9 mouse cellular contexts compared by ENCODE assay signal in the genomic region with DNA sequence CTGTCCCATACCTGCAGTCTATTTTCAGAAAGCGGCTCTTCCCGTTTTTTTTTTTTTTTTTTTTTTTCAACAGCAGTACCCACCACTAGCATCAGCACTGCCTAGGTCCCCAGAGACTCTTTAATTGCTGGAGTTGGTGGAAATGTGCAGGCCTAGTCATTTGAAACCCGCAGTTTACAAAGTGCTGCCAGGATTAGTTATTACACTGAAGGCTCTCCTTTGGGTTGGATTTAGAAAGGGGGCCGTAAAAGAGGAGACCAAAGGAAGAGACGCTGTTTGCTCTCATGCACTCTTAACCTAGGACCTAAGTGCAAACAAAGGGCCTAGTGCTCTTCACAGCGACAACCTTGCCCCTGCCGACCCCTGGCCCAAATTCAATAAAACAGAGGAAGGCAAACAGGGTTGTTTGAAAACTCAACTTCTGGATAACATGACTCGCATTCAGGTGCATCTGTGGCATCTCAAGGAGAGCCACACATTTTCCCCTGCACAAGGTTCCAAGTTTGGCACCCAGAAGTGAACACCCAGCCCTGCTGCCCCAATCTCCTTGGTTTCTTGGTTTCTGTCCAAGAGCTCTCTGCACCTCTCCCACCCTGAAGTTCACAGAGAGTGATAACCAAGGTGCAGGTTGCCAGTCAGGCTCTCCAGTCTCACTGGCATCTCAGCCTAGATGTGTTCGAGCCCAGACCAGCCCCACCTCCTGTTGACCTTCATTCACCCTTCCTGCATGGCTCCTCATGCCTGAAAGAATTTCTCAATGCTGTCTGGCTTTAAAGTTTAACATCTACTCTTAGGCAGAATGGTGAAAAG. TPM values are rescaled to one million over a fixed set of nuclear protein-coding genes. Genes with fewer than 3 reads are reported as not detected.
DNase-seq lines count a peak whose midpoint lies in the region; ATAC-seq and TF ChIP-seq lines count a peak whose summit lies in the region.
"Had no signal": no experiment of that assay in that cellular context is flagged by ENCODE, and none has a peak within 500 bp of the region (broad histone marks: within the 10 kb centered on the region; RNA-seq: fewer than 3 reads in every experiment).

No protein-coding gene starts in this region.

- no peak overlapping the region for H3K4me3 ChIP-seq in forebrain, embryonic 13.5 days
- no peak overlapping the region for H3K4me3 ChIP-seq in forebrain, embryonic 12.5 days (replicated peaks)
- H3K4me3 ChIP-seq in ES-E14 (ENCODE audit: insufficient read depth in 1 of 2, low read depth in 1 of 2, low read length in 2 of 2, poor library complexity in 1 of 2, severe bottlenecking in 1 of 2) = no peak overlapping the region
- H3K4me3 ChIP-seq in limb, embryonic 14.5 days (replicated peaks; ENCODE audit: low read length) = no peak overlapping the region
- no peak overlapping the region for H3K4me3 ChIP-seq in midbrain, embryonic 11.5 days (ENCODE audit: low read depth, low read length)

- H3K36me3 ChIP-seq in forebrain, embryonic 13.5 days (ENCODE audit: poor library complexity, severe bottlenecking) = no peaks in the 10 kb centered on the region
- H3K36me3 ChIP-seq in forebrain, embryonic 12.5 days (replicated peaks) = no peaks in the 10 kb centered on the region
- H3K36me3 ChIP-seq in ES-E14 (ENCODE audit: control insufficient read depth, insufficient read depth, low read length, poor library complexity, severe bottlenecking) = no peaks in the 10 kb centered on the region
- H3K36me3 ChIP-seq in limb, embryonic 14.5 days (ENCODE audit: control insufficient read depth, insufficient read depth, low read length) = no peaks in the 10 kb centered on the region
- H3K36me3 ChIP-seq in midbrain, embryonic 11.5 days (ENCODE audit: control insufficient read depth, insufficient read depth, low read length) = no peaks in the 10 kb centered on the region

- ATAC-seq in forebrain, embryonic 13.5 days = peak; percentile 43; the same call in 1 of the 2 replicates
- no peak for ATAC-seq in forebrain, embryonic 12.5 days (ENCODE audit: low FRiP score)
- ATAC-seq in limb, embryonic 14.5 days (ENCODE audit: low FRiP score, low read depth) = no peak; the same call in 1 of the 2 replicates
- ATAC-seq in midbrain, embryonic 11.5 days (ENCODE audit: low FRiP score) = no peak

- H3K4me1 ChIP-seq in forebrain, embryonic 13.5 days = peaks cover 13% of the 10 kb centered on the region
- H3K4me1 ChIP-seq in forebrain, embryonic 12.5 days = peaks cover 12% of the 10 kb centered on the region
- peaks cover 0 to 7% of the 10 kb centered on the region in 2 experiments; a peak in 1 of 4 replicates for H3K4me1 ChIP-seq in ES-E14 (ENCODE audit: control insufficient read depth in 2 of 2, insufficient read depth in 2 of 2, low read length in 2 of 2, poor library complexity in 1 of 2)
- H3K4me1 ChIP-seq in limb, embryonic 14.5 days (ENCODE audit: control insufficient read depth, insufficient read depth, low read length) = peaks cover 24% of the 10 kb centered on the region
- H3K4me1 ChIP-seq in midbrain, embryonic 11.5 days (ENCODE audit: control insufficient read depth, insufficient read depth, low read length) = peaks cover 8% of the 10 kb centered on the region

- in situ Hi-C loops in ES-E14 (cut with MboI; ENCODE audit: low sequenced_read_pairs in 2 of 2, unreplicated experiment in 2 of 2) = no loop called here

- WGBS in forebrain, embryonic 13.5 days = 45% methylated on average over 9 of the region's 9 CpGs
- WGBS in forebrain, embryonic 12.5 days = 45% methylated on average over 9 of the region's 9 CpGs
- 17% methylated on average over 9 of the region's 9 CpGs for WGBS in limb, embryonic 14.5 days
- 31% methylated on average over 9 of the region's 9 CpGs for WGBS in midbrain, embryonic 11.5 days

- DNase-seq in ES-E14 (ENCODE audit: low read depth, low spot score) (no peak), adipocyte (ENCODE audit: low spot score) (no peak)
- DNase-seq in heart, postnatal 4 days = peak; percentile 22
- DNase-seq in limb, embryonic 14.5 days (ENCODE audit: low spot score) = peak; percentile 61
- no peak for DNase-seq in midbrain, embryonic 11.5 days (ENCODE audit: low spot score, missing footprints)
- DNase-seq in urinary bladder, postnatal 25 days (ENCODE audit: low spot score) = no peak

- no peaks in the 10 kb centered on the region for H3K27me3 ChIP-seq in forebrain, embryonic 13.5 days
- no peaks in the 10 kb centered on the region; the same call in 1 of the 2 replicates for H3K27me3 ChIP-seq in forebrain, embryonic 12.5 days
- no peaks in the 10 kb centered on the region for H3K27me3 ChIP-seq in limb, embryonic 14.5 days (ENCODE audit: control insufficient read depth, insufficient read depth, low read length)
- H3K27me3 ChIP-seq in midbrain, embryonic 11.5 days (ENCODE audit: control insufficient read depth, insufficient read depth, low read length) = no peaks in the 10 kb centered on the region

- no peak for TF ChIP-seq POLR2A in limb, embryonic 14.5 days (IDR thresholded peaks at IDR 0.05; ENCODE audit: borderline replicate concordance, extremely low read depth, insufficient read depth, insufficient read length)

- no peak overlapping the region for H3K4me2 ChIP-seq in forebrain, embryonic 13.5 days
- no peak overlapping the region for H3K4me2 ChIP-seq in forebrain, embryonic 12.5 days
- no peak overlapping the region for H3K4me2 ChIP-seq in limb, embryonic 14.5 days (replicated peaks; ENCODE audit: low read depth, low read length, severe bottlenecking)
- no peak overlapping the region for H3K4me2 ChIP-seq in midbrain, embryonic 11.5 days

- no peak overlapping the region for H3K27ac ChIP-seq in forebrain, embryonic 13.5 days
- no peak overlapping the region for H3K27ac ChIP-seq in forebrain, embryonic 12.5 days
- no peak overlapping the region for H3K27ac ChIP-seq in ES-E14 (ENCODE audit: insufficient read depth, low read depth, low read length, poor library complexity, severe bottlenecking)
- no peak overlapping the region for H3K27ac ChIP-seq in limb, embryonic 14.5 days (replicated peaks; ENCODE audit: low read depth, low read length)
- H3K27ac ChIP-seq in midbrain, embryonic 11.5 days (ENCODE audit: low read depth, low read length) = no peak overlapping the region

- no peaks in the 10 kb centered on the region for H3K9me3 ChIP-seq in forebrain, embryonic 13.5 days (replicated peaks)
- no peaks in the 10 kb centered on the region for H3K9me3 ChIP-seq in forebrain, embryonic 12.5 days
- H3K9me3 ChIP-seq in ES-E14 (ENCODE audit: control insufficient read depth, insufficient read depth, low read depth, low read length) = no peaks in the 10 kb centered on the region
- no peaks in the 10 kb centered on the region for H3K9me3 ChIP-seq in limb, embryonic 14.5 days (ENCODE audit: control insufficient read depth, low read length)
- no peaks in the 10 kb centered on the region for H3K9me3 ChIP-seq in midbrain, embryonic 11.5 days (ENCODE audit: control insufficient read depth, low read length)

- no peak overlapping the region for H3K9ac ChIP-seq in forebrain, embryonic 13.5 days
- H3K9ac ChIP-seq in forebrain, embryonic 12.5 days = no peak overlapping the region
- H3K9ac ChIP-seq in ES-E14 (ENCODE audit: insufficient read depth, low read depth, low read length, poor library complexity, severe bottlenecking) = no peak overlapping the region
- no peak overlapping the region for H3K9ac ChIP-seq in limb, embryonic 14.5 days (ENCODE audit: low read depth, low read length, severe bottlenecking)
- H3K9ac ChIP-seq in midbrain, embryonic 11.5 days (ENCODE audit: low read length) = no peak overlapping the region

TF ChIP-seq in ES-E14, 5 proteins besides CTCF, POLR2A, EP300 and RAD21:
- TF ChIP-seq HCFC1 (IDR thresholded peaks at IDR 0.05; ENCODE audit: borderline replicate concordance, insufficient read depth, low read length) (no peak), ZNF384 (IDR thresholded peaks at IDR 0.05; ENCODE audit: low read depth, low read length) (peak; percentile 62; the same call in 1 of the 2 replicates)

RNA-seq across cellular contexts. Expression of gene Hlf, which starts 34.0 kb away (rescaled TPM):
- 2.0 and 2.7 TPM in 2 replicates for polyA plus RNA-seq in forebrain, embryonic 13.5 days (2015; fragmentation: Nextera tagmentation; extraction: Ambion mirVana)
- polyA plus RNA-seq in forebrain, embryonic 12.5 days (2016; fragmentation: Nextera tagmentation; extraction: Ambion mirVana) = 2.2 and 3.3 TPM in 2 replicates
- 1.4 and 1.7 TPM in 2 replicates for total RNA-seq in ES-E14 (2012; rRNA removed)
- 10 to 100 TPM; 16.6 to 19.0 TPM for total RNA-seq in heart, postnatal 4 days (2021)
- 2.8 and 3.7 TPM in 2 replicates for polyA plus RNA-seq in limb, embryonic 14.5 days (2012; rRNA removed)
- 2.2 and 2.9 TPM in 2 replicates for polyA plus RNA-seq in limb, embryonic 14.5 days (2014; fragmentation: Nextera tagmentation; extraction: Ambion mirVana)
- polyA plus RNA-seq in midbrain, embryonic 11.5 days (2014; fragmentation: Nextera tagmentation; extraction: Ambion mirVana) = 2.0 and 2.2 TPM in 2 replicates
- total RNA-seq: neutrophil, adult 5-6 weeks had no signal

Comparison
In these comparisons a context has a peak if more than half of its experiments do, and no peak if none do; other contexts are left out.
1. DNase-seq: peak in heart, postnatal 4 days (single experiment) and limb, embryonic 14.5 days (single experiment); none in ES-E14 (single experiment), midbrain, embryonic 11.5 days (single experiment), urinary bladder, postnatal 25 days (single experiment) and adipocyte (single experiment).